Mouse (Mus musculus) brain, embryonic 18.5 days (tissue): ENCODE measurements around the gene Pgp.

ENCODE experiments used
- DNase-seq: peaks from one replicate; pipeline ENCODE4 v3.0.0-alpha.2; 2012; ENCODE audit warnings: low read depth, low spot score

Pgp gene

GRCm38 (mm10) chr17:24514270-24515257 lies 44.4 kb downstream of the Pgp start:
- no peak for DNase-seq

GRCm38 (mm10) chr17:24520450-24520849 lies 50.3 kb downstream of the Pgp start:
- DNase-seq = no peak
